8 mouse cellular contexts compared by ENCODE assay signal in genomic region chrX:136708782-136709181, GRCm38 (mm10). TPM values are rescaled to one million over a fixed set of nuclear protein-coding genes. Genes with fewer than 3 reads are reported as not detected.
A peak's percentile ranks its signal among the peaks of the same experiment; 100 is the strongest.
DNase-seq lines count a peak whose midpoint lies in the region; ATAC-seq and TF ChIP-seq lines count a peak whose summit lies in the region.

No protein-coding gene starts in this region.

- peaks cover 6% of the 10 kb centered on the region for H3K27me3 ChIP-seq in embryonic facial prominence, embryonic 14.5 days (replicated peaks; ENCODE audit: control insufficient read depth, insufficient read depth, low read length)
- H3K27me3 ChIP-seq in intestine, embryonic 15.5 days (replicated peaks): no peaks in the 10 kb centered on the region
- no peaks in the 10 kb centered on the region for H3K27me3 ChIP-seq in midbrain, embryonic 14.5 days (ENCODE audit: control insufficient read depth, insufficient read depth, low read length)

- WGBS in embryonic facial prominence, embryonic 14.5 days: 35% methylated on average over 14 of the region's 14 CpGs
- WGBS in intestine, embryonic 15.5 days: 29% methylated on average over 14 of the region's 14 CpGs
- WGBS in midbrain, embryonic 14.5 days: 32% methylated on average over 14 of the region's 14 CpGs

- no peaks in the 10 kb centered on the region for H3K4me1 ChIP-seq in embryonic facial prominence, embryonic 14.5 days (ENCODE audit: control insufficient read depth, insufficient read depth, low read length)
- H3K4me1 ChIP-seq in intestine, embryonic 15.5 days (replicated peaks): no peaks in the 10 kb centered on the region
- H3K4me1 ChIP-seq in midbrain, embryonic 14.5 days (ENCODE audit: control insufficient read depth, insufficient read depth, low read length): 0 out of 2 replicates have a peak, but pooled peaks cover 3% of the 10 kb centered on the region

- peak overlapping the region; percentile 58 for H3K4me2 ChIP-seq in embryonic facial prominence, embryonic 14.5 days (ENCODE audit: low read depth, low read length)
- H3K4me2 ChIP-seq in intestine, embryonic 15.5 days (replicated peaks): peak overlapping the region; percentile 56
- H3K4me2 ChIP-seq in midbrain, embryonic 14.5 days (ENCODE audit: low read length): peak overlapping the region; percentile 62

- peak overlapping the region; percentile 76 for H3K9ac ChIP-seq in embryonic facial prominence, embryonic 14.5 days (ENCODE audit: low read depth, low read length)
- peak overlapping the region; percentile 39; the same call in 1 of the 2 replicates for H3K9ac ChIP-seq in intestine, embryonic 15.5 days
- H3K9ac ChIP-seq in midbrain, embryonic 14.5 days (replicated peaks; ENCODE audit: low read length): peak overlapping the region; percentile 75

- TF ChIP-seq CTCF in left cerebral cortex, adult 2 months (IDR thresholded peaks at IDR 0.05): no peak

- intact Hi-C loops in left cerebral cortex, adult 2 months (cut with DNase I): loop anchor here (1.0 kb wide), 1 partner anchor 33 kb away; no protein-coding TSS in a partner anchor

- H3K27ac ChIP-seq in left cerebral cortex, adult 2 months: peak overlapping the region; percentile 66; the same call in 1 of the 2 replicates
- peak overlapping the region; percentile 91 for H3K27ac ChIP-seq in embryonic facial prominence, embryonic 14.5 days (replicated peaks; ENCODE audit: low read depth, low read length)
- H3K27ac ChIP-seq in intestine, embryonic 15.5 days: peak overlapping the region; percentile 51; the same call in 1 of the 2 replicates
- H3K27ac ChIP-seq in midbrain, embryonic 14.5 days (replicated peaks; ENCODE audit: low read depth, low read length): peak overlapping the region; percentile 94

- H3K36me3 ChIP-seq in embryonic facial prominence, embryonic 14.5 days (ENCODE audit: control insufficient read depth, insufficient read depth, low read length): no peaks in the 10 kb centered on the region
- no peaks in the 10 kb centered on the region for H3K36me3 ChIP-seq in intestine, embryonic 15.5 days
- H3K36me3 ChIP-seq in midbrain, embryonic 14.5 days (ENCODE audit: control insufficient read depth, insufficient read depth, low read length): no peaks in the 10 kb centered on the region

- ATAC-seq in embryonic facial prominence, embryonic 14.5 days (ENCODE audit: low read depth): peak; percentile 14; the same call in 1 of the 2 replicates
- peak; percentile 28; the same call in 1 of the 2 replicates for ATAC-seq in intestine, embryonic 15.5 days
- no peak for ATAC-seq in midbrain, embryonic 14.5 days (ENCODE audit: low FRiP score, low TSS enrichment)

- peak overlapping the region; percentile 54 for H3K4me3 ChIP-seq in left cerebral cortex, adult 2 months
- peak overlapping the region; percentile 51 for H3K4me3 ChIP-seq in embryonic facial prominence, embryonic 14.5 days (ENCODE audit: low read depth, low read length)
- peak overlapping the region; percentile 45 for H3K4me3 ChIP-seq in intestine, embryonic 15.5 days (replicated peaks)
- peak overlapping the region; percentile 48 for H3K4me3 ChIP-seq in midbrain, embryonic 14.5 days (replicated peaks; ENCODE audit: low read depth, low read length)

- H3K9me3 ChIP-seq in embryonic facial prominence, embryonic 14.5 days (ENCODE audit: control insufficient read depth, low read length): no peaks in the 10 kb centered on the region
- H3K9me3 ChIP-seq in intestine, embryonic 15.5 days: no peaks in the 10 kb centered on the region
- no peaks in the 10 kb centered on the region for H3K9me3 ChIP-seq in midbrain, embryonic 14.5 days (ENCODE audit: control insufficient read depth, low read length)

- DNase-seq in left cerebral cortex, adult 2 months (ENCODE audit: extremely low spot score in 1 of 2, low spot score in 2 of 2): no peak
- no peak for DNase-seq in left cerebral cortex, adult 8-10 months (ENCODE audit: low spot score in 2 of 2)
- DNase-seq in embryonic facial prominence, embryonic 14.5 days (ENCODE audit: low spot score): no peak
- DNase-seq in midbrain, embryonic 14.5 days: peak; percentile 38
- DNase-seq in gastrocnemius, adult 18-20 months (ENCODE audit: low spot score): no peak
- no peak for DNase-seq in MN1 (ENCODE audit: low spot score)
- no peak for DNase-seq in right cerebral cortex, adult 18-20 months

RNA-seq across cellular contexts. Expression of gene Tceal1, which starts 1.0 kb away (rescaled TPM):
- 10 to 100 TPM; 14.1 to 16.6 TPM for total RNA-seq in left cerebral cortex, adult 2 months (2021)
- total RNA-seq in left cerebral cortex, adult 8-10 months (2022): 10 to 100 TPM; 14.5 to 16.3 (median 15.8) TPM
- polyA plus RNA-seq in embryonic facial prominence, embryonic 14.5 days (2014; fragmentation: Nextera tagmentation; extraction: Ambion mirVana): 16.4 and 17.4 TPM in 2 replicates
- polyA plus RNA-seq in intestine, embryonic 15.5 days (2015; fragmentation: Nextera tagmentation; extraction: Ambion mirVana): 6.0 and 7.8 TPM in 2 replicates
- 25.2 and 26.8 TPM in 2 replicates for polyA plus RNA-seq in midbrain, embryonic 14.5 days (2014; fragmentation: Nextera tagmentation; extraction: Ambion mirVana)
- total RNA-seq in gastrocnemius, adult 18-20 months (2021): 1 to 10 TPM; 2.5 to 3.3 TPM

RNA-seq across cellular contexts. Expression of gene Morf4l2, which starts 34.7 kb away (rescaled TPM):
- total RNA-seq in left cerebral cortex, adult 2 months (2021): 100 to 1,000 TPM; 325 to 327 TPM
- 100 to 1,000 TPM; 291 to 334 (median 319) TPM for total RNA-seq in left cerebral cortex, adult 8-10 months (2022)
- 655 and 681 TPM in 2 replicates for polyA plus RNA-seq in embryonic facial prominence, embryonic 14.5 days (2014; fragmentation: Nextera tagmentation; extraction: Ambion mirVana)
- polyA plus RNA-seq in intestine, embryonic 15.5 days (2015; fragmentation: Nextera tagmentation; extraction: Ambion mirVana): 439 and 480 TPM in 2 replicates
- polyA plus RNA-seq in midbrain, embryonic 14.5 days (2014; fragmentation: Nextera tagmentation; extraction: Ambion mirVana): 500 and 612 TPM in 2 replicates
- total RNA-seq in gastrocnemius, adult 18-20 months (2021): 100 to 1,000 TPM; 140 to 171 TPM
